Mouse (Mus musculus): ENCODE data around the gene Col4a1. TPM values are rescaled to one million over a fixed set of nuclear protein-coding genes. Genes with fewer than 3 reads are reported as not detected.

Gene Col4a1
- polyA plus RNA-seq, 1 experiment from 2014 or later: 90.6 TPM

DNA sequence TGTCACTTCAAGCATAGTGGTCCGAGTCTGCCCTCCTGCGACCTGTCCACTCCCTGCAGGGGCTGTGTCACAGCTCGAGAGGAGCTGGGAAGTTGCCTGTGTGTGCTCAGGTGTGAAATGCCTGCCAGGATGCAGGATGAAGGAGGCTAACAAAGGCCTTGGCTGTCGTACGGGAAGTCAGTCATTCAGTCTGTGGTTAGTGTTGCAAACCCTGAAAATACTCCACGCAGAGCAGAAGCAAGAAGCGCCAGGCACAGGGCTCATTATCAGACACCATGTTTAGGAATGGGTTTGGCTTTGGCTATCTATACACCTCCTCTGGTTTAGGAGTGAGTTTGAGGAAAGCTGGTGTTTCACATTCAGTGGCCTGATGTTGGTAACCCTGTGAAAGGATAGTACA is 114.0 kb downstream of the Col4a1 start:
- no peaks in the 10 kb centered on the region for H3K36me3 ChIP-seq (replicated peaks)
- no peak for ATAC-seq (replicated peaks)
- 72% methylated on average over 7 of the region's 7 CpGs for WGBS
- H3K4me2 ChIP-seq: no peak overlapping the region
- H3K4me1 ChIP-seq: 0 out of 2 replicates have a peak, but pooled peaks cover 3% of the 10 kb centered on the region
- H3K4me3 ChIP-seq: no peak overlapping the region
- no peaks in the 10 kb centered on the region for H3K9me3 ChIP-seq
- H3K9ac ChIP-seq: no peak overlapping the region
- H3K27me3 ChIP-seq (replicated peaks): no peaks in the 10 kb centered on the region
- H3K27ac ChIP-seq: no peak overlapping the region

DNA sequence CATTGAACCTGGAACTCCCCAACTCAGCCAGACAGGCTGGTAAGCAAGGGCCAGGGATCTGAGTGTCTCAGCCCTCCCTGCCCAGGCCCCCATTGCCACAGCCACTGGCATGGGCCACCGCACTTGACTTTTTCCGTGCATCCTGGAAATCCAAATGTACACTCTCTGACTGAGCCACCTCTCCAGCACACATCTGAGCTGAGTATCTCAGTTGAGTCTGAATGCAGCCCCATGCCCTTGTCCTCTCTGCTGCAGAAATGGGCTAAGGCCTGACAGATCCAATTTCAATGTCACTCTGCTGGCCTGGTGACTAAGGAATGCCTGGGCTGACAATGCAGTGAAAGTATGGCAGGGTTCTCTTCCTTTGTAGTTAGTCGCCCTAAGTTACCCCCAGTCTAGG is 114.6 kb downstream of the Col4a1 start:
- no peaks in the 10 kb centered on the region for H3K27me3 ChIP-seq (replicated peaks)
- no peak for ATAC-seq (replicated peaks)
- no peak overlapping the region for H3K27ac ChIP-seq
- no peaks in the 10 kb centered on the region for H3K36me3 ChIP-seq (replicated peaks)
- no peaks in the 10 kb centered on the region for H3K4me1 ChIP-seq
- no peak overlapping the region for H3K4me2 ChIP-seq
- H3K9ac ChIP-seq: no peak overlapping the region
- 65% methylated on average over 3 of the region's 3 CpGs for WGBS
- H3K9me3 ChIP-seq: no peaks in the 10 kb centered on the region
- H3K4me3 ChIP-seq: no peak overlapping the region

DNA sequence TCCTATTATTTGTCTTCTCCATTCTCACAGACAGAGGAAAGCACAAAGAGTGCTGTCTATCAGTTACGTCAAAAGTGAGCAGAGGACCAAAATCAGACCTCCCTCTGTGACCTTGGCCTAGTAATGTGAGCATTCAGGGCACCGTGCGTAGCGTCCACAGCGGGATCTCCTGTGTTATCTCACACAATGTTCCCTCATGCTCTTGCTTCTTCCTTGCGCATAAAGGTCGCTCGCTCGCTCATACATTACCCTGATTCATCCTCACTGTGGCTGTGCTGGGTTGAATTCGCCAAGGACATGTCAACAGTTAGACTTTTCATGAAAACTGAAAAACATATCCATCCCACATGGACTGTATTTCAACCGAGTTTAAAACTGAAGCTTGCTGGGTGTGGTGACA is 115.4 kb downstream of the Col4a1 start:
- Histone ChIP-seq H3K9ac (no peak overlapping the region), H3K4me1 (0 out of 2 replicates have a peak, but pooled peaks cover 4% of the 10 kb centered on the region), H3K4me2 (no peak overlapping the region), H3K36me3 (replicated peaks) (no peaks in the 10 kb centered on the region), H3K27ac (no peak overlapping the region), H3K9me3 (no peaks in the 10 kb centered on the region), H3K27me3 (replicated peaks) (no peaks in the 10 kb centered on the region), H3K4me3 (no peak overlapping the region)
- WGBS: 76% methylated on average over 11 of the region's 11 CpGs
- no peak for ATAC-seq (replicated peaks)

GRCm38 (mm10) chr8:11192719-11193324 is 119.8 kb downstream of the Col4a1 start:
- no peak for ATAC-seq (replicated peaks)
- Histone ChIP-seq H3K4me1 (peaks cover 11% of the 10 kb centered on the region), H3K9ac (no peak overlapping the region), H3K27ac (no peak overlapping the region), H3K4me3 (no peak overlapping the region), H3K27me3 (replicated peaks) (peaks cover 7% of the 10 kb centered on the region; the same call in 1 of the 2 replicates), H3K4me2 (no peak overlapping the region), H3K9me3 (no peaks in the 10 kb centered on the region), H3K36me3 (replicated peaks) (no peaks in the 10 kb centered on the region)
- 68% methylated on average over 12 of the region's 12 CpGs for WGBS

DNA sequence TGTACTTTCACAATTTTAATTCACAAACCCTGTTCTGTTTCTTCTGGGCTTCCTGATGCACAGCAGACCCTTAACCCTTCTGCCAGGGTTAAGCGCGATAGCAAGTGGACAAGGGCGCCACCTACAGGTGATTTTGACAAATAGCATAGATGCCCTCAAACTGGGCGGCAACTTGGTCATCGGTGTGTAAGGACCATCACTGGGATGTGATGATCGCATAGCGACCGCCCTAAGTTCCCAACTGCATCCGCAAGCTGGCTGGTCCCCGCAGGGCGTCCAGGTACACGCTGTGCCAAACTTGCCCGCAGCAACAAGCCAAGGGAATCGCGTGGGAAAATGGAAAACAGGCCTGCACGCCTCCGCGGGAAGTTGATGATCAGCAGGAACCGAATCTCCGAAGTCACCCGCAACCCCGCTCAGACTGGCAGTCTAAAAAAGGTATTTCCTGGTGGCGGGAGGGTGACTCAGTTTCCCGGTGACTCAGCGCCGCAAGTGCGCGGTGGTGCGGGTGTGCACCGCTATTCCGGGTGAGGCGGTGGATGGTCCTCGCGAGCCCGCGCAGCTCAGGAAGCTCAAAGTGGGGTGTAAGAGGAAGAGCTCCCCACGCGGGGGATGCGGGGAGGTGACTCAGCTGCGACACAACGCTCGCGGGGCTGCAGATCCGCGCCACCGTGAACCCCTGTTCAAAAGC is 124.9 kb downstream of the Col4a1 start:
- 1% methylated on average over 46 of the region's 46 CpGs for WGBS
- Histone ChIP-seq H3K9ac (peak overlapping the region; percentile 37), H3K36me3 (replicated peaks) (no peaks in the 10 kb centered on the region), H3K4me1 (peaks cover 11% of the 10 kb centered on the region), H3K27ac (no peak overlapping the region), H3K4me3 (peak overlapping the region; percentile 42), H3K9me3 (no peaks in the 10 kb centered on the region), H3K4me2 (peak overlapping the region; percentile 95), H3K27me3 (replicated peaks) (peaks cover 9% of the 10 kb centered on the region; the same call in 1 of the 2 replicates)
- ATAC-seq (replicated peaks): peak; percentile 85

GRCm38 (mm10) chr8:11186456-11186855 is 126.2 kb downstream of the Col4a1 start:
- Histone ChIP-seq H3K4me3 (no peak overlapping the region), H3K4me2 (no peak overlapping the region), H3K9ac (no peak overlapping the region), H3K9me3 (no peaks in the 10 kb centered on the region), H3K36me3 (replicated peaks) (no peaks in the 10 kb centered on the region), H3K27ac (no peak overlapping the region), H3K27me3 (replicated peaks) (peaks cover 9% of the 10 kb centered on the region; the same call in 1 of the 2 replicates), H3K4me1 (peaks cover 8% of the 10 kb centered on the region)
- no peak for ATAC-seq (replicated peaks)
- 63% methylated on average over 4 of the region's 4 CpGs for WGBS

- H3K36me3 ChIP-seq (replicated peaks): no peaks in the 10 kb centered on the region
- no peak overlapping the region for H3K27ac ChIP-seq
- peaks cover 8% of the 10 kb centered on the region for H3K4me1 ChIP-seq
- H3K9me3 ChIP-seq: no peaks in the 10 kb centered on the region
- 94% methylated on average over 2 of the region's 2 CpGs for WGBS
- ATAC-seq (replicated peaks): no peak
- no peak overlapping the region for H3K4me3 ChIP-seq
- peaks cover 9% of the 10 kb centered on the region; the same call in 1 of the 2 replicates for H3K27me3 ChIP-seq (replicated peaks)
- no peak overlapping the region for H3K4me2 ChIP-seq
- no peak overlapping the region for H3K9ac ChIP-seq
These were observed 127.0 kb downstream of the Col4a1 start for GRCm38 (mm10) chr8:11185672-11186071.

DNA sequence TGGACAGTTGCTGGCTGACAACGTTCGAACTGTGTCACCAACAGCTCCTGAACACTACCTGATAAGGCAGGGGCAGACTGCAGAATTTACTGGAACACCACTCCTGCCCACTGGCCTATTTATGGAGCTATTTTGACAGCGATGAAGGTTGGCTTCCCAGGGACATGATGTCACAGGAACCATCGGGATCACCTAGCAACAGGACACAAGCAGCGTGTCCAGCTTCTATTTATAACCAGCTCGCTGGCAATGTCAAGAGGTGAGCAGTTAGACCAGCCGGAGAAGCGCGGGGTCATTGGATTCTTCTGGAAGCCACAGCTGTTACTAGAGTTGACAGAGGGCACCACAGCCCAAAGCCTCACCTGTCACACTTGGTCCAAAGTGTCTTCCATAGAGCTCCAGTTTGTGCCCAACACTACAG is 129.0 kb downstream of the Col4a1 start:
- H3K9me3 ChIP-seq: no peaks in the 10 kb centered on the region
- H3K4me3 ChIP-seq: no peak overlapping the region
- no peak for ATAC-seq (replicated peaks)

DNA sequence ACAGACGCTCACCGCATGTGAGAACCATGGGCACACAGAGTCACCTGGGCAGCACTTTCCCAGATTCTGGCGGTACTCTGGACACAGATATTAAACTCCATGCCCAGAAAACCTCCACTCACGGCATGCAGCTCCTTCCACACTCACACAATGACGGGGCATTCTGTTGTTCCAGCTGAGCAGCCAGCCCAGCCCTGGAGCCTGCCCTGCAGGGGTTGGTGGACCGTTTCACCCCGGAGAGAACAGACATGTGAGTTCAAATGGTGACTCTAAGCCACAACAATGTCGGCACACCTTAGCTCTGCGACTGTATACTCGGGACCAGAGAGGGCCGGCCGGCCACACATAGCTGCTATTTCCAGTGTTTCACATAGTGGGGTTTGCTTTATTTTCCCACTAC is 130.0 kb downstream of the Col4a1 start:
- Histone ChIP-seq H3K9ac (no peak overlapping the region), H3K9me3 (no peaks in the 10 kb centered on the region), H3K4me2 (no peak overlapping the region), H3K27me3 (replicated peaks) (no peaks in the 10 kb centered on the region), H3K4me1 (no peaks in the 10 kb centered on the region), H3K27ac (no peak overlapping the region), H3K36me3 (replicated peaks) (no peaks in the 10 kb centered on the region), H3K4me3 (no peak overlapping the region)
- WGBS: 75% methylated on average over 12 of the region's 12 CpGs
- ATAC-seq (replicated peaks): no peak

More for the DNA sequence above, 129.0 kb downstream of the Col4a1 start:
- peaks cover 9% of the 10 kb centered on the region; the same call in 1 of the 2 replicates for H3K27me3 ChIP-seq (replicated peaks)
- no peak overlapping the region for H3K4me2 ChIP-seq
- WGBS: 83% methylated on average over 9 of the region's 9 CpGs
- no peaks in the 10 kb centered on the region for H3K36me3 ChIP-seq (replicated peaks)
- H3K4me1 ChIP-seq: peaks cover 8% of the 10 kb centered on the region
- H3K27ac ChIP-seq: no peak overlapping the region
- no peak overlapping the region for H3K9ac ChIP-seq

DNA sequence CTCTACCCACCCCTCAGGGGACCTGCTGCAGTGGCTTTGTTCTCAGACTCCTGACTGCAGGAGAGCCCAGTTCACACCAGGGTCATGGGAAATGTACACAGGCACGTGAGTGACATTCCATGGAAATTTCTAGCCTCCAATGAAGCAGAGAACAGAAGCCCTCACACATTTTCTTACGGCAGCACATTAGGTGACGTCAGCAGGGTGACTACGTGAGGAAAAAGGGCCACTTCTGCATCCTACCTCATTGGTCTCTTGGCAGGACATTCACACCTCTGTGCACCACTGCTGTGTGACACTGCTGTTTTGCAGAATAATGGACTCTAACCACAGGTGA is 130.5 kb downstream of the Col4a1 start:
- H3K9me3 ChIP-seq: no peaks in the 10 kb centered on the region
- H3K27me3 ChIP-seq (replicated peaks): no peaks in the 10 kb centered on the region
- WGBS: 65% methylated on average over 4 of the region's 4 CpGs
- ATAC-seq (replicated peaks): no peak
- no peak overlapping the region for H3K9ac ChIP-seq
- H3K4me2 ChIP-seq: no peak overlapping the region
- no peaks in the 10 kb centered on the region for H3K4me1 ChIP-seq
- H3K36me3 ChIP-seq (replicated peaks): no peaks in the 10 kb centered on the region
- H3K4me3 ChIP-seq: no peak overlapping the region
- H3K27ac ChIP-seq: no peak overlapping the region

DNA sequence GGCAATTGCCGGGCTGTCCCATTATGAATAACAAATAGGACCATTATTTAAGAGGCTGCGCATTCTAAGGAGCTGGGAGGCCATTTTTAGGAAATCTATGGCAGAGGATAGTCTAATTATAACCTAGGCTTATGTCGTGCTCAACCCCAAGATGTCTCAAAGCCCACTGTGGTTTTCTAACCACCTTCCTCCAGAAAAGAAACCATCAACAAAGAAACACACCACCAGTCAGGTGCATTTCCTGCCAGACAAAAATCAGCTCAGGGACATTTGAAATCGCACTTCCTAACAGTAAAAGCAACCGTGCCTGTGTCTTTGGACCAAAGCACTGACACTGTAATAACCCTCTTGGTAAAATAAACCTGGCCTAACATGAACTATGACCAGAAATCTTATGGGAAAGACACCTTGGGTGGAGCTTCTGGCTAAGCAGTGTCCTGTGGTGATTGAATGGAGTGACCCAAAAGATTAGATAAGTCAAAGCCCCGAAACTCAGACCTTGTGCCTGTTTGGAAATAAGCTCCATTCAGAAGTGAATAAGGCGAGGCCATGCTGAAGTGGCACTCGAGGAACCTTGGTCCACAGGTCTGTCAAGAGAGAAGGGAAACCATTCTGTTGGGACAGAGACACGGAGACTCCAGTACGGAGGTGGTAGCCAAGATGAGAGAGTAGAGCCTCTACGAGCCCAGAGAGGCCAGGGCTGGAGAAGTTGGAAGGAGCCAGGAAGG is 131.0 kb downstream of the Col4a1 start:
- H3K4me2 ChIP-seq: no peak overlapping the region
- H3K9me3 ChIP-seq: no peaks in the 10 kb centered on the region

DNA sequence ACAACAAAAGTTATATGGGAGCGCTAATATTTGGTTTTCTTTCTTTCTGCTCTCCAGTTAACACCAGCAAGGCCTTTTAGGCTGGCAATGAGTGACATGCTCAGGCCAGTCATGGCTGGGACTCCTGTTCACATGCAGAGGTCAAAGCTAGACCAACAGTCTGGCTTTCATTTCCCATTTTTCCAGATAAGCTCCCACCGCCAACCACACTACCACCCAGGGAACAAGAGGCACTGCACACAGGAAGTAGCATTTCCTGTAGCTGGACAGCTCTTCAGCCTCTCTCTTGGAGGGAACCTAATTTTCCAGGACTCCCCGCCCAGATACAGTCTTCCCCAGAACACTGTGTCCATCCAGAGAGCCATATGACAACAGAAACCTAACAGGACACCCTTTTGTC is 132.8 kb downstream of the Col4a1 start:
- no peak for ATAC-seq (replicated peaks)
- Histone ChIP-seq H3K9ac (no peak overlapping the region), H3K27ac (no peak overlapping the region), H3K9me3 (no peaks in the 10 kb centered on the region), H3K4me2 (no peak overlapping the region), H3K4me1 (no peaks in the 10 kb centered on the region), H3K27me3 (replicated peaks) (no peaks in the 10 kb centered on the region), H3K36me3 (replicated peaks) (no peaks in the 10 kb centered on the region), H3K4me3 (no peak overlapping the region)
- 90% methylated on average over 3 of the region's 3 CpGs for WGBS

More for the DNA sequence above, 131.0 kb downstream of the Col4a1 start:
- no peak overlapping the region for H3K4me3 ChIP-seq
- no peak for ATAC-seq (replicated peaks)
- WGBS: 71% methylated on average over 11 of the region's 11 CpGs
- no peaks in the 10 kb centered on the region for H3K27me3 ChIP-seq (replicated peaks)
- H3K27ac ChIP-seq: no peak overlapping the region
- H3K4me1 ChIP-seq: no peaks in the 10 kb centered on the region
- no peaks in the 10 kb centered on the region for H3K36me3 ChIP-seq (replicated peaks)
- no peak overlapping the region for H3K9ac ChIP-seq

Measured in midbrain, embryonic 15.5 days (tissue).